Comparison of ENCODE assay signal across 18 mouse cellular contexts in the genomic region with DNA sequence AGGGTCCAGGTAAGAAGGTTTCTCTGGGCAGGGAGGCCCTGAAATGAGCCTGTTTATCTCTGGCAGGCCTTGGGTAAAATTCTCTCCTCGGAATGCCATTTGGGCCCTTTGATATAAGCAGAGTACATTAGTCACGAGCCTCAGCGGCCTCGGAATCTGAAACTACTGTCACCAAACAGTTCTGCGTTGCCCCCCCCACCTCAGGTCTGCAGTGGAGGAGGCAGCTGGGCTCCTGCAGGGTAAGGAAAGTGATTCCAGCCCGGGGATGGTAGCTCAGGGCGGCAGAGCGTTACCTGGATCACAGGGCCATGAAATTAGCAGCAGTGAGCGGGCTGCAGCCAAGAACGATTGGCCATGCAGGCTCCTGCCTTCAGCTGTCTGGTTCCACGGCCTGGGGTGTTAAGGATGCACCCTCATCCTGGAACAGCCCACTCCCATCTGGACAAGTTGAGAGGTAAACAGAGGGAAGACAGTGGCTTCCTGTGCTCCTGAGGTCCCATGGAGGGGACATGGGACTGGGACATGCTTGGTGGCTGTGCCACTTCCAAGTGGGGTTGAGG. TPM values are rescaled to one million over a fixed set of nuclear protein-coding genes. Genes with fewer than 3 reads are reported as not detected.
DNase-seq lines count a peak whose midpoint lies in the region; ATAC-seq and TF ChIP-seq lines count a peak whose summit lies in the region.
"Had no signal": no experiment of that assay in that cellular context is flagged by ENCODE, and none has a peak within 500 bp of the region (broad histone marks: within the 10 kb centered on the region; RNA-seq: fewer than 3 reads in every experiment).

No protein-coding gene starts in this region.

- peaks cover 6% of the 10 kb centered on the region; the same call in 1 of the 2 replicates for H3K4me1 ChIP-seq in kidney, adult 2 months (ENCODE audit: control insufficient read depth, insufficient read depth, low read length)
- peaks cover 49% of the 10 kb centered on the region for H3K4me1 ChIP-seq in bone marrow macrophage, adult 2 months (ENCODE audit: control insufficient read depth, insufficient read depth, low read length)
- H3K4me1 ChIP-seq in neural tube, embryonic 15.5 days, result peaks cover 13% of the 10 kb centered on the region

- H3K27ac ChIP-seq in kidney, adult 2 months (ENCODE audit: insufficient read depth, low read depth, low read length), result no peak overlapping the region
- peak overlapping the region; percentile 89 for H3K27ac ChIP-seq in bone marrow macrophage, adult 2 months (ENCODE audit: insufficient read depth, low read depth, low read length)
- H3K27ac ChIP-seq in neural tube, embryonic 15.5 days (replicated peaks), result no peak overlapping the region; the same call in 1 of the 2 replicates
- H3K27ac ChIP-seq: forebrain, embryonic 12.5 days; heart, embryonic 10.5 days; intestine, embryonic 15.5 days had no signal

- peak; percentile 62 to 75 for DNase-seq in kidney, postnatal 4 days
- no peak for DNase-seq in kidney, adult 2 months
- DNase-seq in adrenal gland, adult 8-10 months, result peak; percentile 65
- no peak for DNase-seq in right cerebral cortex, adult 18-20 months
- DNase-seq: cerebellum, adult 9-11 months; gastrocnemius, postnatal 36 days; heart, postnatal 14 days; layer of hippocampus, postnatal 36 days; lung, embryonic 14.5 days; lung, postnatal 4 days had no signal

- H3K27me3 ChIP-seq in kidney, adult 2 months (replicated peaks; ENCODE audit: control insufficient read depth, insufficient read depth, low read length), result no peaks in the 10 kb centered on the region
- H3K27me3 ChIP-seq in neural tube, embryonic 15.5 days (replicated peaks), result no peaks in the 10 kb centered on the region
- H3K27me3 ChIP-seq: intestine, embryonic 15.5 days had no signal

- H3K36me3 ChIP-seq in kidney, adult 2 months (ENCODE audit: control insufficient read depth, insufficient read depth, low read length), result no peaks in the 10 kb centered on the region
- no peaks in the 10 kb centered on the region for H3K36me3 ChIP-seq in neural tube, embryonic 15.5 days
- H3K36me3 ChIP-seq: heart, embryonic 10.5 days; intestine, embryonic 15.5 days had no signal

- no peak for TF ChIP-seq CTCF in kidney, adult 2 months (conservative IDR thresholded peaks at IDR 0.05; ENCODE audit: insufficient read depth, insufficient read length, low read depth, low read length)
- no peak for TF ChIP-seq CTCF in bone marrow macrophage, adult 2 months (IDR thresholded peaks at IDR 0.05; ENCODE audit: low read depth, low read length)

- no peak for TF ChIP-seq POLR2A in kidney, adult 2 months (IDR thresholded peaks at IDR 0.05; ENCODE audit: low read depth, low read length)
- TF ChIP-seq POLR2A in bone marrow macrophage, adult 2 months (IDR thresholded peaks at IDR 0.05; ENCODE audit: borderline replicate concordance, low read depth, low read length), result no peak

- H3K4me3 ChIP-seq in kidney, adult 2 months (ENCODE audit: insufficient read depth, low read depth, low read length), result no peak overlapping the region
- no peak overlapping the region for H3K4me3 ChIP-seq in bone marrow macrophage, adult 2 months (ENCODE audit: insufficient read depth, low read length)
- H3K4me3 ChIP-seq in neural tube, embryonic 15.5 days (replicated peaks), result no peak overlapping the region
- H3K4me3 ChIP-seq: forebrain, embryonic 12.5 days; heart, embryonic 10.5 days; intestine, embryonic 15.5 days had no signal

- WGBS in kidney, adult 2 months, result 58% methylated on average over 11 of the region's 11 CpGs
- WGBS in neural tube, embryonic 15.5 days, result 61% methylated on average over 11 of the region's 11 CpGs

- ATAC-seq in neural tube, embryonic 15.5 days (ENCODE audit: low FRiP score), result 0 out of 2 replicates have a peak, but pooled peaks have one; percentile 23
- no peak for ATAC-seq in frontal cortex, adult (ENCODE audit: low TSS enrichment)
- ATAC-seq: intestine, embryonic 15.5 days had no signal

- H3K9ac ChIP-seq in neural tube, embryonic 15.5 days (replicated peaks), result no peak overlapping the region
- H3K9ac ChIP-seq: forebrain, embryonic 12.5 days; intestine, embryonic 15.5 days; lung, embryonic 14.5 days had no signal

- H3K9me3 ChIP-seq in neural tube, embryonic 15.5 days (replicated peaks), result no peaks in the 10 kb centered on the region
- H3K9me3 ChIP-seq: forebrain, embryonic 12.5 days; heart, embryonic 10.5 days; intestine, embryonic 15.5 days had no signal

- no peak overlapping the region for H3K4me2 ChIP-seq in neural tube, embryonic 15.5 days
- H3K4me2 ChIP-seq: forebrain, embryonic 12.5 days; intestine, embryonic 15.5 days; lung, embryonic 14.5 days; midbrain, embryonic 11.5 days had no signal

RNA-seq across cellular contexts. Expression of gene Slc29a3, which starts 15.3 kb away (rescaled TPM):
- polyA plus RNA-seq in kidney, adult 2 months (2012; rRNA removed), result 38.6 and 43.5 TPM in 2 replicates
- total RNA-seq in adrenal gland, adult 8-10 months (2022), result 10 to 100 TPM; 41.8 to 74.3 (median 57.3) TPM
- 42.7 and 50.8 TPM in 2 replicates for polyA plus RNA-seq in bone marrow macrophage, adult 2 months (2012; ENCODE audit: insufficient read depth, insufficient read length, missing spikeins)
- polyA plus RNA-seq in neural tube, embryonic 15.5 days (2015; fragmentation: Nextera tagmentation; extraction: Ambion mirVana), result 12.6 and 13.2 TPM in 2 replicates

RNA-seq across cellular contexts. Expression of gene Cdh23, which starts 41.0 kb away (rescaled TPM):
- polyA plus RNA-seq in kidney, adult 2 months (2012; rRNA removed), result 0.17 and 0.35 TPM in 2 replicates
- total RNA-seq in adrenal gland, adult 8-10 months (2022), result 1 to 10 TPM; 1.4 to 3.1 (median 2.1) TPM
- polyA plus RNA-seq in bone marrow macrophage, adult 2 months (2012; ENCODE audit: insufficient read depth, insufficient read length, missing spikeins), result not detected in 2 replicates
- polyA plus RNA-seq in neural tube, embryonic 15.5 days (2015; fragmentation: Nextera tagmentation; extraction: Ambion mirVana), result 8.6 and 10.0 TPM in 2 replicates
- total RNA-seq: liver, adult 2 months had no signal
- polyA plus RNA-seq: liver, adult 2 months had no signal

Comparison
In these comparisons a context has a peak if more than half of its experiments do, and no peak if none do; other contexts are left out.
1. DNase-seq: peak in kidney, postnatal 4 days (2 of 2) and adrenal gland, adult 8-10 months (single experiment); none in kidney, adult 2 months (single experiment) and right cerebral cortex, adult 18-20 months (single experiment).